Mouse (Mus musculus) ES-E14 (cell line): ENCODE data around the gene Slit3. TPM values are rescaled to one million over a fixed set of nuclear protein-coding genes. Genes with fewer than 3 reads are reported as not detected.

Experiments used
- DNase-seq: peaks from one replicate; pipeline ENCODE4 v3.0.0-alpha.2; 2013; ENCODE audit warnings: low read depth, low spot score
- H3K27ac ChIP-seq: 2 replicates; pipeline ENCODE4 v1.5.1; 2012; ENCODE audit warnings: low read depth, mild to moderate bottlenecking, low read length, moderate library complexity, mixed read lengths; ENCODE audit not compliant: poor library complexity, insufficient read depth, severe bottlenecking
- H3K36me3 ChIP-seq: 2 replicates; pipeline ENCODE4 v1.6.1; 2012; ENCODE audit warnings: mild to moderate bottlenecking, low read length, moderate library complexity, mixed read lengths; ENCODE audit not compliant: control insufficient read depth, poor library complexity, insufficient read depth, severe bottlenecking
- H3K4me1 ChIP-seq, 2 experiments: fragments of 150-350 bp in 1 of 2; sonication (generic) in 1 of 2; 2 replicates each; pipeline ENCODE4 v1.6.1; 2012; ENCODE audit warnings: low read length in 2 of 2, mild to moderate bottlenecking in 1 of 2, mixed read lengths in 1 of 2; ENCODE audit not compliant: control insufficient read depth in 2 of 2, insufficient read depth in 2 of 2, poor library complexity in 1 of 2
- H3K4me3 ChIP-seq, 2 experiments: fragments of 150-350 bp in 1 of 2; sonication (generic) in 1 of 2; 2 replicates each; pipeline ENCODE4 v1.5.1; 2012; ENCODE audit warnings: low read length in 2 of 2, low read depth in 1 of 2, mild to moderate bottlenecking in 1 of 2, mixed read lengths in 1 of 2; ENCODE audit not compliant: insufficient read depth in 1 of 2, poor library complexity in 1 of 2, severe bottlenecking in 1 of 2
- H3K9ac ChIP-seq: 2 replicates; pipeline ENCODE4 v1.6.1; 2012; ENCODE audit warnings: low read depth, mild to moderate bottlenecking, low read length, mixed read lengths; ENCODE audit not compliant: poor library complexity, insufficient read depth, severe bottlenecking
- H3K9me3 ChIP-seq: fragments of 150-350 bp; sonication (generic); 2 replicates; pipeline ENCODE4 v1.6.1; 2012; ENCODE audit warnings: low read depth, mild to moderate bottlenecking, low read length; ENCODE audit not compliant: control insufficient read depth, insufficient read depth
- CHD2 ChIP-seq: IDR thresholded peaks from 2 replicates; pipeline ENCODE4 v1.6.1; 2014; ENCODE audit warnings: mild to moderate bottlenecking, low read depth, low read length, inconsistent platforms
- HCFC1 ChIP-seq: IDR thresholded peaks from 2 replicates; pipeline ENCODE4 v1.6.1; 2012; ENCODE audit warnings: low read length, inconsistent platforms, borderline replicate concordance; ENCODE audit not compliant: insufficient read depth
- MAFK ChIP-seq: IDR thresholded peaks from 2 replicates; pipeline ENCODE4 v1.6.1; 2014; ENCODE audit warnings: mild to moderate bottlenecking, low read depth, low read length, inconsistent platforms; ENCODE audit not compliant: insufficient read depth
- ZC3H11A ChIP-seq: IDR thresholded peaks from 2 replicates; pipeline ENCODE4 v1.6.1; 2012; ENCODE audit warnings: low read depth, mild to moderate bottlenecking, inconsistent platforms, low read length, borderline replicate concordance
- ZNF384 ChIP-seq: IDR thresholded peaks from 2 replicates; pipeline ENCODE4 v1.6.1; 2012; ENCODE audit warnings: low read depth, low read length, inconsistent platforms
- in situ Hi-C, 2 experiments: fragments of 600-800 bp; cut with MboI; formaldehyde crosslinking; loops; one replicate each; pipeline ENCODE4 v1.15.1; 2025; ENCODE audit warnings: low sequenced_read_pairs in 2 of 2, inconsistent platforms in 1 of 2; ENCODE audit not compliant: unreplicated experiment in 2 of 2
- total RNA-seq: library from RNA; depleted of rRNA; stranded (reverse); fragments of 300-350 nt; gene quantifications from 2 replicates; pipeline ENCODE4 v1.2.3, GENCODE M21; 2012

The Slit3 gene
- total RNA-seq, 1 experiment = 3.7 TPM

GRCm38 (mm10) chr11:35601652-35602240, 480.7 kb downstream of the Slit3 start:
- no peaks in the 10 kb centered on the region for H3K36me3 ChIP-seq

GRCm38 (mm10) chr11:35602586-35602985, 481.6 kb downstream of the Slit3 start:
- no peak overlapping the region for H3K9ac ChIP-seq
- in situ Hi-C loops = no loop called here

More at GRCm38 (mm10) chr11:35601652-35602240, 480.7 kb downstream of the Slit3 start:
- no peak overlapping the region for H3K27ac ChIP-seq
- no peaks in the 10 kb centered on the region for H3K9me3 ChIP-seq
- no peak overlapping the region for H3K4me3 ChIP-seq
- in situ Hi-C loops = no loop called here
- TF ChIP-seq ZC3H11A = no peak
- no peak for TF ChIP-seq ZNF384
- no peak for TF ChIP-seq MAFK
- TF ChIP-seq HCFC1 = no peak
- no peak for TF ChIP-seq CHD2
- no peaks in the 10 kb centered on the region for H3K4me1 ChIP-seq
- H3K9ac ChIP-seq = no peak overlapping the region
- no peak for DNase-seq

GRCm38 (mm10) chr11:35603946-35604345, 482.9 kb downstream of the Slit3 start:
- no peaks in the 10 kb centered on the region for H3K9me3 ChIP-seq
- in situ Hi-C loops = no loop called here
- H3K4me1 ChIP-seq = no peaks in the 10 kb centered on the region
- no peaks in the 10 kb centered on the region for H3K36me3 ChIP-seq
- no peak overlapping the region for H3K9ac ChIP-seq
- H3K27ac ChIP-seq = no peak overlapping the region
- TF ChIP-seq ZNF384 (no peak), HCFC1 (no peak), CHD2 (no peak), ZC3H11A (no peak), MAFK (no peak)
- no peak overlapping the region for H3K4me3 ChIP-seq
- peak; percentile 21 for DNase-seq

More at GRCm38 (mm10) chr11:35602586-35602985, 481.6 kb downstream of the Slit3 start:
- Histone ChIP-seq H3K27ac (no peak overlapping the region), H3K4me3 (no peak overlapping the region), H3K4me1 (no peaks in the 10 kb centered on the region), H3K36me3 (no peaks in the 10 kb centered on the region), H3K9me3 (no peaks in the 10 kb centered on the region)
- DNase-seq = no peak
- TF ChIP-seq ZC3H11A = no peak
- TF ChIP-seq HCFC1 = no peak
- TF ChIP-seq MAFK = no peak
- no peak for TF ChIP-seq CHD2
- TF ChIP-seq ZNF384 = no peak

- H3K36me3 ChIP-seq = no peaks in the 10 kb centered on the region
- H3K4me1 ChIP-seq = no peaks in the 10 kb centered on the region
- H3K4me3 ChIP-seq = no peak overlapping the region
- H3K9ac ChIP-seq = no peak overlapping the region
- no peak overlapping the region for H3K27ac ChIP-seq
- DNase-seq = no peak
- in situ Hi-C loops = no loop called here
- H3K9me3 ChIP-seq = no peaks in the 10 kb centered on the region
- TF ChIP-seq CHD2 = no peak
- no peak for TF ChIP-seq HCFC1
- no peak for TF ChIP-seq MAFK
- no peak for TF ChIP-seq ZNF384
- TF ChIP-seq ZC3H11A = no peak
Measured at GRCm38 (mm10) chr11:35604848-35605790, 484.1 kb downstream of the Slit3 start.
